Mouse (Mus musculus): ENCODE measurements around the gene Acap1. TPM values are rescaled to one million over a fixed set of nuclear protein-coding genes. Genes with fewer than 3 reads are reported as not detected.
A peak's percentile ranks its signal among the peaks of the same experiment; 100 is the strongest.
"Not testable (repeated sequence)": the region's sequence is repeated elsewhere in the genome, so short reads cannot be mapped to it uniquely, and the experiment has no call there.

Gene Acap1
- polyA plus RNA-seq, 1 experiment from 2014 or later: 6.8 TPM

- Histone ChIP-seq H3K4me3 (ENCODE audit: low read depth, low read length) (no peak overlapping the region), H3K4me2 (ENCODE audit: low read depth, low read length) (0 out of 2 replicates have a peak overlapping the region, but pooled peaks have one; percentile 14), H3K27ac (ENCODE audit: low read length) (no peak overlapping the region), H3K9me3 (replicated peaks; ENCODE audit: control insufficient read depth, low read length) (no peaks in the 10 kb centered on the region), H3K9ac (ENCODE audit: low read depth, low read length) (peak overlapping the region; percentile 4; the same call in 1 of the 2 replicates), H3K36me3 (ENCODE audit: control insufficient read depth, insufficient read depth) (no peaks in the 10 kb centered on the region), H3K4me1 (ENCODE audit: control insufficient read depth, low read depth, low read length) (peaks cover 65% of the 10 kb centered on the region), H3K27me3 (ENCODE audit: control insufficient read depth, insufficient read depth, low read depth, low read length) (no peaks in the 10 kb centered on the region)
- 2% methylated on average over 12 of the region's 12 CpGs for WGBS (ENCODE audit: insufficient replicate concordance)
- peak; percentile 35; the same call in 1 of the 2 replicates for ATAC-seq (ENCODE audit: low read depth)
Measured at GRCm38 (mm10) chr11:69876867-69877266, 18.5 kb downstream of the Acap1 start.

DNA sequence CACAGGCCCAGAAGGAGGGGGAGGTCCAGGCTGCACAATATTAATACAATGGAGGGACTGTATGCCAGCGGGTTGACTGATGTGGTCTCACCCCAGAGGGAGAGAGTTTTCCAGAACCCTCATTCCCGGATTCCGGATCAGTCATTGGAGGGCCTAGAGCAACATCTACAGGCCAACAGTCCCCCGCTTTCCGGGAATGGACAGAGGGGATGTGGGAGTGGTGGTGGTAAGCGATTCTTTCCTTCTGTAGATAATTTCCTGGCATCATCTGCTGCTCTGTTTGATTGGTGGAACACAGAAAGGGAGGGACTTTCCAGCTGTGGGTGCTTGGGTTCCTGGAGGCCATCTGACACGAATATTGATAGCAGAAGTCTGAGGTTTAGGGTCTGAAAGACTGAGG, 19.2 kb downstream of the Acap1 start:
- Histone ChIP-seq H3K4me1 (ENCODE audit: control insufficient read depth, low read depth, low read length) (peaks cover 59% of the 10 kb centered on the region), H3K36me3 (ENCODE audit: control insufficient read depth, insufficient read depth) (no peaks in the 10 kb centered on the region), H3K9ac (ENCODE audit: low read depth, low read length) (no peak overlapping the region), H3K27me3 (ENCODE audit: control insufficient read depth, insufficient read depth, low read depth, low read length) (no peaks in the 10 kb centered on the region), H3K4me3 (ENCODE audit: low read depth, low read length) (no peak overlapping the region), H3K9me3 (replicated peaks; ENCODE audit: control insufficient read depth, low read length) (no peaks in the 10 kb centered on the region), H3K27ac (ENCODE audit: low read length) (no peak overlapping the region), H3K4me2 (ENCODE audit: low read depth, low read length) (no peak overlapping the region)
- WGBS (ENCODE audit: insufficient replicate concordance): 39% methylated on average over 7 of the region's 7 CpGs
- no peak for ATAC-seq (ENCODE audit: low read depth)

DNA sequence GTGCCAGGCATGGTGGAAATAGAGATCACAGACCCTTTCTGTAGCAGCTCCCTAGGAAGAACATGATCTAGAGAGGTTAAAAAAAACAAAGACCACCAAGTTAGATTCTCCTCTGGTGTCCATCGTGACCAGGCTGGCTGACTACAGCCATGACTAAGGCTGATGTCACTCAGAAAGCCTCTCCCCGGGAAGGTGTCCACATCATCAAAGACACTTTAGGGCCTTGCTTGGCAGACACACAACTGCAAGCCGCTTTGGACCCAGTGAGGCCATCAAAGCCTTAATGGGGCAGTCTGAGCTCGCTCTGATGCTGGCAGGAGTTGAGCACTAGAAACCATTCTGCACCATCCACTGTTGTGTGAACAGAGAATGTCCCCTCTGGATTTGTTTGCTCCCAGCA, 22.9 kb downstream of the Acap1 start:
- no peaks in the 10 kb centered on the region for H3K27me3 ChIP-seq (ENCODE audit: control insufficient read depth, insufficient read depth, low read depth, low read length)
- no peaks in the 10 kb centered on the region for H3K36me3 ChIP-seq (ENCODE audit: control insufficient read depth, insufficient read depth)
- no peak for ATAC-seq (ENCODE audit: low read depth)
- H3K4me3 ChIP-seq (ENCODE audit: low read depth, low read length): no peak overlapping the region
- H3K4me2 ChIP-seq (ENCODE audit: low read depth, low read length): no peak overlapping the region
- peaks cover 27% of the 10 kb centered on the region for H3K4me1 ChIP-seq (ENCODE audit: control insufficient read depth, low read depth, low read length)
- H3K9me3 ChIP-seq (replicated peaks; ENCODE audit: control insufficient read depth, low read length): no peaks in the 10 kb centered on the region
- H3K9ac ChIP-seq (ENCODE audit: low read depth, low read length): no peak overlapping the region
- no peak overlapping the region for H3K27ac ChIP-seq (ENCODE audit: low read length)
- 72% methylated on average over 4 of the region's 4 CpGs for WGBS (ENCODE audit: insufficient replicate concordance)

DNA sequence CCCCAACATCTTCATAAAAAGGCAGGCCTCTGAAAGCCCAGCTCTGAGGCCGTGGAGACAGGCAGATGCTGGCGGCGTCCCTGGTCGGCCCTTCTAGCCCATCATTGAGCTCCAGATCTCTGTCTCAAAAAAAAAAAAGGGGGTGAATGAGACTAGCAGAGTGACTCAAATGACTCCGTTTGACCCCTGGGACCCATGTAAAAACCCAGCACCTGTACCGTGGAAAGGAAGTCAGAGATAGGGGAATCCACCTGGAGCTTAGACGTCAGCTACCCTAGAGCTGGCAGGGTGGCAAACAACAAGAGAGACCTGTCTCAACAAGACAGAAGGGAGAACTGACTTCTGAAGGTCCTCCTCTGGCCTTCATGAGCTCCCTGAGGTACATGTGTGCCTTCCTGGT, 23.5 kb downstream of the Acap1 start:
- no peak overlapping the region for H3K27ac ChIP-seq (ENCODE audit: low read length)
- no peak overlapping the region for H3K9ac ChIP-seq (ENCODE audit: low read depth, low read length)
- no peak overlapping the region for H3K4me2 ChIP-seq (ENCODE audit: low read depth, low read length)
- peaks cover 29% of the 10 kb centered on the region for H3K4me1 ChIP-seq (ENCODE audit: control insufficient read depth, low read depth, low read length)
- H3K4me3 ChIP-seq (ENCODE audit: low read depth, low read length): no peak overlapping the region
- H3K9me3 ChIP-seq (replicated peaks; ENCODE audit: control insufficient read depth, low read length): no peaks in the 10 kb centered on the region
- no peaks in the 10 kb centered on the region for H3K27me3 ChIP-seq (ENCODE audit: control insufficient read depth, insufficient read depth, low read depth, low read length)
- WGBS (ENCODE audit: insufficient replicate concordance): 75% methylated on average over 7 of the region's 7 CpGs
- H3K36me3 ChIP-seq (ENCODE audit: control insufficient read depth, insufficient read depth): no peaks in the 10 kb centered on the region
- no peak for ATAC-seq (ENCODE audit: low read depth)

- no peaks in the 10 kb centered on the region for H3K36me3 ChIP-seq (ENCODE audit: control insufficient read depth, insufficient read depth)
- peaks cover 17% of the 10 kb centered on the region for H3K4me1 ChIP-seq (ENCODE audit: control insufficient read depth, low read depth, low read length)
- ATAC-seq (ENCODE audit: low read depth): peak; percentile 40; the same call in 1 of the 2 replicates
- no peak overlapping the region for H3K27ac ChIP-seq (ENCODE audit: low read length)
- no peak overlapping the region for H3K4me3 ChIP-seq (ENCODE audit: low read depth, low read length)
- no peak overlapping the region for H3K9ac ChIP-seq (ENCODE audit: low read depth, low read length)
- WGBS (ENCODE audit: insufficient replicate concordance): 68% methylated on average over 2 of the region's 2 CpGs
- no peaks in the 10 kb centered on the region for H3K9me3 ChIP-seq (replicated peaks; ENCODE audit: control insufficient read depth, low read length)
- H3K4me2 ChIP-seq (ENCODE audit: low read depth, low read length): no peak overlapping the region
- no peaks in the 10 kb centered on the region for H3K27me3 ChIP-seq (ENCODE audit: control insufficient read depth, insufficient read depth, low read depth, low read length)
Measured at GRCm38 (mm10) chr11:69870289-69871069, 24.9 kb downstream of the Acap1 start.

- Histone ChIP-seq H3K27me3 (ENCODE audit: control insufficient read depth, insufficient read depth, low read depth, low read length) (no peaks in the 10 kb centered on the region), H3K9ac (ENCODE audit: low read depth, low read length) (peak overlapping the region; percentile 30), H3K9me3 (replicated peaks; ENCODE audit: control insufficient read depth, low read length) (no peaks in the 10 kb centered on the region), H3K36me3 (ENCODE audit: control insufficient read depth, insufficient read depth) (no peaks in the 10 kb centered on the region), H3K4me1 (ENCODE audit: control insufficient read depth, low read depth, low read length) (peaks cover 34% of the 10 kb centered on the region), H3K4me3 (ENCODE audit: low read depth, low read length) (no peak overlapping the region), H3K27ac (ENCODE audit: low read length) (peak overlapping the region; percentile 51; the same call in 1 of the 2 replicates), H3K4me2 (ENCODE audit: low read depth, low read length) (no peak overlapping the region)
- peak; percentile 62 for ATAC-seq (ENCODE audit: low read depth)
- 32% methylated on average over 9 of the region's 9 CpGs for WGBS (ENCODE audit: insufficient replicate concordance)
Measured at GRCm38 (mm10) chr11:69867335-69867734, 28.0 kb downstream of the Acap1 start.

DNA sequence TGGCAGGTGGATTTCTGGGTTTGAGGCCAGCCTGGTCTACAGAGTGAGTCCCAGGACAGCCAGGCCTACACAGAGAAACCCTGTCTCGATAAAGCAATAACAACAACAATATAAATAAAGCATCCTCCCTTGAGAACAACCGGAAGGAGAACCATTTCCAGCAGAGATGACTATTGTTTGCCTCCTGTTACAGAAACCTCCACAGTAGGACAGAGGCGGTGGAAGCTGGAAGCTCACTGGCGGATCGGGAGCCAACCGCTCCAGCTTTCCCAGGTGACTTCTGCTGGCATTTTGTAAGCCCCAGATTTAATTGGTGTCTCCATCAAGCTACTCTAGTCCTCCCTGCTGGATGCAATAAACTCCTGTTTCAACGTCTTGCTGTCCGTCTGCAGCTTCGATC, 29.8 kb downstream of the Acap1 start:
- Histone ChIP-seq H3K4me1 (ENCODE audit: control insufficient read depth, low read depth, low read length) (peaks cover 34% of the 10 kb centered on the region), H3K27ac (ENCODE audit: low read length) (peak overlapping the region; percentile 51; the same call in 1 of the 2 replicates)

DNA sequence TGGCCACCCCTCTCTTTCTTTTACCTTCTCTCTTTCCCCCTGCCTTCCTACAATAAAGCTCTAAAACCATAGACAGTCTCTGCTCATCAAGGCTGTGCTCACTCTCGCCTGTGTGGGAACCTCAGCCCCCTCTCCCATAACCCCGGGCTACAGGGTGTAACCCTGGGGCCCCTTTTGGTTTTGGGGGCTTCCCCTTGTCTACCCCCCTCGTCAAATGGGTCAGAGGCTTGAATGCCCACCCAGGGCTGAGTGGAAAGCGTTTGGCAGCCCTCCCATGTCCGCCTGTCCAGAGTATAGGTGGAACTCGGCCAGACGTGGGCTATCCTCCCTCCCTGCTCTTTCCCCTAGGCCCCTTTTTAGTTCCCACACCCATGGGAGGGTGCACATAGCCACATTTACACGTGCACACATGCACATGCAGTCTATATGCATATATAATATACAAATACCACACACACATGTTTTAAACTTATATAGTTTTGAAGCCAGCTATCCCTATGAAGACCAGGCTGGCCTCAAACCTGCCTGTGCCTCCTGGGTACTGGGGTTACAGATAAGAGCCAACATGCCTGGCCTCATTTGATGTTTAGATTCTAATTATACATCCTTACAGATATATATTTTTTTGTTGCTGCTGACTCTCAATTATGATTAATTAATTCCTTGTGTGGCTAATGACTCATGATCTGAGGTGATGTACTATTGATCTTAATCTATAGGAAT, 31.0 kb downstream of the Acap1 start:
- Histone ChIP-seq H3K4me3 (ENCODE audit: low read depth, low read length) (no peak overlapping the region), H3K9ac (ENCODE audit: low read depth, low read length) (0 out of 2 replicates have a peak overlapping the region, but pooled peaks have one; percentile 38), H3K4me2 (ENCODE audit: low read depth, low read length) (peak overlapping the region; percentile 36), H3K36me3 (ENCODE audit: control insufficient read depth, insufficient read depth) (no peaks in the 10 kb centered on the region), H3K27ac (ENCODE audit: low read length) (peak overlapping the region; percentile 68), H3K4me1 (ENCODE audit: control insufficient read depth, low read depth, low read length) (peaks cover 34% of the 10 kb centered on the region), H3K9me3 (replicated peaks; ENCODE audit: control insufficient read depth, low read length) (no peaks in the 10 kb centered on the region), H3K27me3 (ENCODE audit: control insufficient read depth, insufficient read depth, low read depth, low read length) (no peaks in the 10 kb centered on the region)
- ATAC-seq (ENCODE audit: low read depth): peak; percentile 57
- WGBS (ENCODE audit: insufficient replicate concordance): 25% methylated on average over 8 of the region's 8 CpGs

More for the DNA sequence above, 29.8 kb downstream of the Acap1 start:
- H3K4me3 ChIP-seq (ENCODE audit: low read depth, low read length): no peak overlapping the region
- H3K4me2 ChIP-seq (ENCODE audit: low read depth, low read length): no peak overlapping the region
- 86% methylated on average over 9 of the region's 9 CpGs for WGBS (ENCODE audit: insufficient replicate concordance)
- no peak for ATAC-seq (ENCODE audit: low read depth)
- no peaks in the 10 kb centered on the region for H3K27me3 ChIP-seq (ENCODE audit: control insufficient read depth, insufficient read depth, low read depth, low read length)
- H3K36me3 ChIP-seq (ENCODE audit: control insufficient read depth, insufficient read depth): no peaks in the 10 kb centered on the region
- H3K9me3 ChIP-seq (replicated peaks; ENCODE audit: control insufficient read depth, low read length): no peaks in the 10 kb centered on the region
- no peak overlapping the region for H3K9ac ChIP-seq (ENCODE audit: low read depth, low read length)

- ATAC-seq (ENCODE audit: low read depth): peak; percentile 58
- H3K27me3 ChIP-seq (ENCODE audit: control insufficient read depth, insufficient read depth, low read depth, low read length); H3K9me3 ChIP-seq (replicated peaks; ENCODE audit: control insufficient read depth, low read length); H3K9ac ChIP-seq (ENCODE audit: low read depth, low read length); H3K4me3 ChIP-seq (ENCODE audit: low read depth, low read length); H3K36me3 ChIP-seq (ENCODE audit: control insufficient read depth, insufficient read depth): not testable (repeated sequence)
- Histone ChIP-seq H3K27ac (ENCODE audit: low read length) (peak overlapping the region; percentile 68; the same call in 1 of the 2 replicates), H3K4me1 (ENCODE audit: control insufficient read depth, low read depth, low read length) (peaks cover 34% of the 10 kb centered on the region), H3K4me2 (ENCODE audit: low read depth, low read length) (peak overlapping the region; percentile 36)
- 71% methylated on average over 3 of the region's 3 CpGs for WGBS (ENCODE audit: insufficient replicate concordance)
Measured at GRCm38 (mm10) chr11:69863729-69864128, 31.6 kb downstream of the Acap1 start.
